Mouse (Mus musculus) gastrocnemius, adult 2 months (tissue): ENCODE measurements around the gene Sult1e1. TPM values are rescaled to one million over a fixed set of nuclear protein-coding genes. Genes with fewer than 3 reads are reported as not detected.
A peak's percentile ranks its signal among the peaks of the same experiment; 100 is the strongest.

Experiments
- DNase-seq: peaks from one replicate; pipeline ENCODE4 v3.0.0; 2022
- H3K27ac ChIP-seq: fragments of 200-600 bp; 2 replicates; pipeline ENCODE4 v1.8.1; 2022; ENCODE audit warnings: mild to moderate bottlenecking
- H3K4me3 ChIP-seq: fragments of 200-600 bp; 2 replicates; pipeline ENCODE4 v1.8.1; 2022; ENCODE audit warnings: mild to moderate bottlenecking, moderate library complexity
- CTCF ChIP-seq: fragments of 200-600 bp; IDR thresholded peaks from 2 replicates; pipeline ENCODE4 v1.8.1; 2022; ENCODE audit warnings: antibody characterized with exemption, mild to moderate bottlenecking, moderate library complexity
- intact Hi-C: fragments of 180-260 bp; cut with DNase I; formaldehyde crosslinking; loops from one replicate; pipeline ENCODE4 v1.15.1; 2025
- long read RNA-seq, 2 experiments: library from polyadenylated mRNA; stranded (forward); transcript quantifications; one replicate each; pipeline ENCODE4 v2.0.0; 2021
- total RNA-seq, 2 experiments: library from RNA; stranded (reverse); gene quantifications; 2 replicates each; pipeline ENCODE4 v1.2.3; 2021

Gene Sult1e1
- under 1 TPM in 1 of 2 experiments, not detected in 1; 0.26 TPM for total RNA-seq
- long read RNA-seq, experiment 1: 0 reads
- long read RNA-seq, experiment 2: 0 reads

GRCm38 (mm10) chr5:87591494-87591893, at the start of gene Sult1e1:
Sult1e1 (minus strand) TSS chr5:87591594.
- intact Hi-C loops: no loop called here
- TF ChIP-seq CTCF: no peak
- Histone ChIP-seq H3K4me3 (no peak within 1 kb of the TSS), H3K27ac (no peak within 1 kb of the TSS)
- no peak for DNase-seq

GRCm38 (mm10) chr5:87622681-87623080, 31.3 kb upstream of the Sult1e1 start:
- H3K4me3 ChIP-seq: no peak overlapping the region
- intact Hi-C loops: no loop called here
- no peak for DNase-seq
- no peak overlapping the region for H3K27ac ChIP-seq
- no peak for TF ChIP-seq CTCF

GRCm38 (mm10) chr5:87615128-87615390, 23.7 kb upstream of the Sult1e1 start:
- intact Hi-C loops: no loop called here
- TF ChIP-seq CTCF: no peak
- H3K27ac ChIP-seq: no peak overlapping the region
- H3K4me3 ChIP-seq: no peak overlapping the region
- no peak for DNase-seq

- H3K4me3 ChIP-seq: no peak overlapping the region
- intact Hi-C loops: no loop called here
- DNase-seq: no peak
- no peak for TF ChIP-seq CTCF
- no peak overlapping the region for H3K27ac ChIP-seq
Measured at GRCm38 (mm10) chr5:87614364-87615127, 23.2 kb upstream of the Sult1e1 start.

- no peak for TF ChIP-seq CTCF
- Histone ChIP-seq H3K27ac (no peak overlapping the region), H3K4me3 (no peak overlapping the region)
- intact Hi-C loops: no loop called here
- DNase-seq: no peak
Measured at GRCm38 (mm10) chr5:87601018-87601417, 9.6 kb upstream of the Sult1e1 start.

GRCm38 (mm10) chr5:87597891-87598290, 6.5 kb upstream of the Sult1e1 start:
- intact Hi-C loops: no loop called here
- Histone ChIP-seq H3K27ac (peak overlapping the region; percentile 3; the same call in 1 of the 2 replicates), H3K4me3 (no peak overlapping the region)
- TF ChIP-seq CTCF: no peak
- DNase-seq: no peak

- intact Hi-C loops: no loop called here
- no peak for DNase-seq
- Histone ChIP-seq H3K4me3 (no peak overlapping the region), H3K27ac (no peak overlapping the region)
- TF ChIP-seq CTCF: no peak
Measured at GRCm38 (mm10) chr5:87589916-87590315, 1.5 kb downstream of the Sult1e1 start.

GRCm38 (mm10) chr5:87580389-87580788, 11.0 kb downstream of the Sult1e1 start:
- DNase-seq: no peak
- Histone ChIP-seq H3K27ac (no peak overlapping the region), H3K4me3 (no peak overlapping the region)
- TF ChIP-seq CTCF: no peak
- intact Hi-C loops: no loop called here

- no peak overlapping the region for H3K27ac ChIP-seq
- no peak overlapping the region for H3K4me3 ChIP-seq
- no peak for DNase-seq
- TF ChIP-seq CTCF: no peak
- intact Hi-C loops: no loop called here
Measured at GRCm38 (mm10) chr5:87574174-87574573, 17.2 kb downstream of the Sult1e1 start.

- Histone ChIP-seq H3K4me3 (no peak overlapping the region), H3K27ac (peak overlapping the region; percentile 35; the same call in 1 of the 2 replicates)
- intact Hi-C loops: no loop called here
- no peak for DNase-seq
- no peak for TF ChIP-seq CTCF
Measured at GRCm38 (mm10) chr5:87573490-87573889, 17.9 kb downstream of the Sult1e1 start.

GRCm38 (mm10) chr5:87572781-87573180, 18.6 kb downstream of the Sult1e1 start:
- no peak for DNase-seq
- intact Hi-C loops: no loop called here
- H3K27ac ChIP-seq: no peak overlapping the region
- no peak overlapping the region for H3K4me3 ChIP-seq
- no peak for TF ChIP-seq CTCF

GRCm38 (mm10) chr5:87568845-87569244, 22.5 kb downstream of the Sult1e1 start, which contains the start of gene Sult1d1:
Sult1d1 (minus strand) TSS chr5:87569027.
- no peak for DNase-seq
- TF ChIP-seq CTCF: no peak
- Histone ChIP-seq H3K27ac (no peak within 1 kb of the TSS), H3K4me3 (no peak within 1 kb of the TSS)
- intact Hi-C loops: no loop called here

GRCm38 (mm10) chr5:87567306-87567705, 24.1 kb downstream of the Sult1e1 start:
- no peak for DNase-seq
- Histone ChIP-seq H3K27ac (no peak overlapping the region), H3K4me3 (no peak overlapping the region)
- intact Hi-C loops: no loop called here
- no peak for TF ChIP-seq CTCF

GRCm38 (mm10) chr5:87562966-87563365, 28.4 kb downstream of the Sult1e1 start:
- no peak for DNase-seq
- TF ChIP-seq CTCF: no peak
- no peak overlapping the region for H3K27ac ChIP-seq
- intact Hi-C loops: no loop called here
- H3K4me3 ChIP-seq: no peak overlapping the region
